Mouse (Mus musculus) CH12.LX (cell line): ENCODE data around the gene Casp7.

Experiments used
- KAT2A ChIP-seq: IDR thresholded peaks from 2 replicates; pipeline ENCODE4 v1.6.1; 2012; ENCODE audit warnings: low read length, improper control_type of control experiment, inconsistent platforms; ENCODE audit not compliant: insufficient replicate concordance
- MXI1 ChIP-seq: IDR thresholded peaks from 2 replicates; pipeline ENCODE4 v1.6.1; 2011; ENCODE audit warnings: mild to moderate bottlenecking, low read depth, low read length, improper control_type of control experiment
- POLR2A ChIP-seq: IDR thresholded peaks from 2 replicates; pipeline ENCODE4 v1.6.1; 2011; ENCODE audit warnings: low read depth, mild to moderate bottlenecking, improper control_type of control experiment, low read length
- SMC3 ChIP-seq: IDR thresholded peaks from 2 replicates; pipeline ENCODE4 v1.6.1; 2011; ENCODE audit warnings: low read depth, low read length, improper control_type of control experiment
- ZNF384 ChIP-seq: IDR thresholded peaks from 2 replicates; pipeline ENCODE4 v1.6.1; 2012; ENCODE audit warnings: low read depth, low read length, improper control_type of control experiment, inconsistent platforms

GRCm38 (mm10) chr19:56439072-56439434 lies 42.1 kb downstream of the Casp7 start:
- no peak for TF ChIP-seq SMC3
- no peak for TF ChIP-seq KAT2A
- no peak for TF ChIP-seq POLR2A
- TF ChIP-seq MXI1: no peak
- TF ChIP-seq ZNF384: no peak
